Mouse (Mus musculus) mesoderm, embryonic 11.5 days (tissue): ENCODE results near the gene C1qtnf9.

ENCODE experiments used
- DNase-seq: peaks from one replicate; pipeline ENCODE4 v3.0.0-alpha.2; 2012; ENCODE audit warnings: low read depth, low spot score

C1qtnf9 gene

DNA sequence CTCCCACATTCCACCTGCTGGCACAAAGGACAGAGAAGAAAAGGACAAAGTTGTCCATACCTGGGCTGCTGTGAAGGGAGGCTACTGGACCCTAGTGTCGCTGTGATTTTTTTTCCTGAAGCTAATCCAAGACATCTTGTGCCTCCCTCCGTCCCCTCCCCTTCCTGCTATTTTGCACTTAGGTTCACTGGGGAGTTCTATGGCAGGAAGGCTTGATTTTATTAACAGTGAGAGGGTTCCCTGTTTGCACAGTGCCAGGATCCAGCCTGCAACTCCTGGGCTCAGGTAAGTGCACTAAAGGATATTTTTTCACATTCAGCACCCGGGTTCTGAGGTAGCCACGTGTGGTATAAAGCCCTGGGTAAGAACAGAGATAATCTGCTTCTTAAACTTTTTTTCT lies at the start of gene C1qtnf9:
C1qtnf9 (plus strand) TSS at position 251 of the 400 bp plus-strand sequence.
- DNase-seq = no peak

DNA sequence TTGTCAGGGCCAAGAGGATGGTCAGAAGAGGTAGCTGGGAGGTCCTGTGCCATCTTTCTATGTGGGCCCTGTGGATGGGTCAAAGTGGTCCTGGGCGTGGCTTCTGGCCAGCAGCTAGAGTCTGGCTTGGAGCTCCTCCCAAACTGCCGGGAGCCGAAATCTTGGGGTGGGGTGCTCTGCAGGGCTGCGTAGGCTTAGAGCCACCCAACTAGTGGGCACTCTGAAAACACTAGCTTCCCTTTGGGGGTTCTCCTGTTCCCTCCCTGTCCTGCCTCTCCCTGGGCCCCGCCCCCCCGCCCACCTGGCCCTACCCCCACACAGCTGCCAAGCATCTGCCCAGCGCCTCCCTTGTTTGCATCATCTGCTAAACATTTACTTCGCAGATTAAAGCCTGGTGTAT lies 46.6 kb upstream of the C1qtnf9 start:
- DNase-seq = no peak

DNA sequence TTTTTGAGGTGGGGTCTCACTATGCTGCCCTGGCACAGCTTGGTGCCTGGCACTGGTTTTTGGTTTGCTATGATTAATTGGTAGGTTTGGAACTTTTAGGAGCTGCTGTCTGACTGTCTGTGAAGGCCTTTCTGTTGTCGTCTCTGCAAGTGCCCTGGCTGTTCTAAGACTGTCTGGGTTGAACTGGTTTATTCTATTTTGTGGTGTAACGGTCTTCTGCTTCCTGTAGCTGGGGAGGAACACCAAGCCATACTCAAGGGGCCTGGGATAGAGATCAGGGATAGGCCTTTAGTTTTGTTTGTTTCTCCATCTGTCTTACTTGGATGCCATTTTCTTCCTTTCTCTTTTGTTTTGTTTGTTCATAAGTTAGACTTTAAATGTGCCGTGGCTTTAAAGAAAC lies 46.0 kb upstream of the C1qtnf9 start:
- no peak for DNase-seq

DNA sequence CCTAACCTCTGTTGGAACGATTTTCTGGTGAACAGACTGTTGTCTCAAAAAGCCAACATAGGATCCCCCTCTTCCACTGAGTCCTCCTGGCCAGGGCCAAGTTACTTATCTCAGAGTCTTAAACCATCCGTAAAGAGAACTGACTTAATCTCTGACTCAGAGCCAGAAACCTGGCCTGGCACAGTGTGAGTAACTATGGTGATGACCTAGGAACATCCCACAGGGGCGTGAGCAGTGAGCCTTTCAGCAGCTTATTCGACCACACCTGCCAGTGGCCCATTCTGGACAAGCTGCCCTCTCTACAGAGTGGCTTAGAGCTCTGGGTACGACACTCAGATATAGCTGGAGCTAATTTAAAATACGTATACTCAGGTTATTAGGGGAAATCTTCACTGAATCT lies 41.8 kb upstream of the C1qtnf9 start:
- no peak for DNase-seq

DNA sequence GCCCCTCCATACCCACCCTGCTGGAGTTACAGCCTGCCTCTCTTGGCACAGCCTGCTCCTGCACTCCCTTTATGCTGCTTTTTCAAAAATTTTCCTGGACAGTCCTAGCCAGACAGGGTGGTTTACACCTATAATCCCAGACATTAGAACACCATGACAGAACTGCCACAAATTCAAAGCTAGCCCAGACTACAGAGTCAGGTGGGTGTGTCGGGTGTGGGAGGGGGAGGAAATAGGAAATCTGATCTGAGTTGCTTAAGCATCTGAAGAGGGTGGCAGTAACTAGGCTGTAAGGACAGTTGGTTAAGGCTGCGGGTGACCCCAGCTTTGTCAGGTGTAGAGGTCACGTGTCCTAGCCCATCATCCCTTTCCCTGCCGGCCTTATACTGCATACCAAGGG lies 40.8 kb upstream of the C1qtnf9 start:
- no peak for DNase-seq

DNA sequence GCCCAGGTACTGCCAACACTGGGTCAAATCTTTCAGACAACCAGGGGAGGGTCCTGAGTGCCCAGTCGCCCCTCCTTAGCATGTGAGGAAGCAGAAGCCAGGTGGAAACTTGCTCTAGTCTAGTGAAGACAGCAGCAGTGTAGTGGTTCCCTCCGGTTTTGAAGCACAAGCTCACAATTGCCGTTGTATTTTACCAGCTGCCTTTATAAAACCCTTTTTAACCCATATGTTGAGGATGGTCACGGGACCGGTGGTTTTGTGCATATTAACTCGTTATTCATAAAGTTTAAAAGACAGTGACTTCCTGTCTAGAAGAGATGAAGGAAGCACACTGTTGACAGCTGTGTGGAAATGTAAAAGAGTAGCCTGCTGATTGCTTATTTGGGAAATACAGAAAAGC lies 35.9 kb upstream of the C1qtnf9 start:
- no peak for DNase-seq

DNA sequence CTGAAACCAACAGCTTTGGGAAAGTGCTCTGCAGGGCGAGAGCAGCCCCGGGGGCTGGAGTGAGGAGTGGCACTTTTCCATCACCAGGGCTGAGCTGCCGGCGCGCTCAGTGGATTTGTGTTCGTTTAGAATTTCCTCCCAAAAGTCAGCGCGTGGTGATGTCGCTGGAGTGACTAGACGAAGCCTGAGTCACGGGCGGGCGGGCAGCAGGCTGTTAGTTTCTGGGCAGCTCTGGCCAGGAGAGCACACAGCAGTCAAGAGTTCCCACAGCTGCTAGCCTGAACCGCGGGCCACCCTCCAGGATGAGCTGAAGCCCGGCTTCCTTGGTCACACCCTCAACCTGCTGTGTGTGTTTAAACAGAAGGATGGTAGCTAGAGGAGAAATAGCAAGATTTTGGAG lies 35.1 kb upstream of the C1qtnf9 start:
- peak; percentile 27 for DNase-seq

DNA sequence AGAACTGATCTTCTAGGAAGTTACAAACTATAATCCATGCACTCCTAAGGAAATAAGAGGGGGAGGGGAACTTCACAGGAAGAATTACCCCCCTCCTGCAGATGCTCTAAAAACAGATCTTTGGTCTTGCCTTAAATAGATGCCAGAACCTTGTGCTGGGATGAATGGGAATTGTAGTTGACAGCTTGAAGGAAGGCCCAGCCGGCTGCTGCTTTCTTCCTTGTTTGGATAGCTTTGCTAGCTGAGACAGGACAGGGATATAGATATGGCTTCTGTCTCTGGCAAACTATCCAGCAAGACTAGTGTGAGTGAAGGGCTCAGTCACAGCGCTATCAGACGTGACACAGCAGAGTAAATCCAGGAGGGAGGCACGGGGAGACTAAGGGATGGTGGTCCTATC lies 34.2 kb upstream of the C1qtnf9 start:
- no peak for DNase-seq

DNA sequence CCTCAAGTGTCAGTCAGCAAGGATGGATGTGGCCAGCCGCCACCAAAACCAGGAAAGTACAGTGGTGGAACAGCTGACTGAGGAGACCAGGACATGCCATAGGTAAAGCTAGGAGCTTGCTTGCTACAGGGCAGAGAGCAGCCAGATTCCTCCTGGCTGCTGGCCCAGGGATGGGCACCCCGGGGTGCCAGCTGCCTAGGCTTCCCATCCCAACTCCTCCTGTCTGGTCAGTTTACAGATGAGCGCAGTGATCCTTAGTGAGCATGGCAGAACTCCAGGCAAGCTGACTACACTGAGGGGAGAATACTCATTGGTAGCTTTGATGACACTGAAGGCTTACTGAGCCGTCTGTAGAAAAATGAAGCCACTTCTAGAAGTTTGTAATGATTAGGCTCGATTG lies 32.7 kb upstream of the C1qtnf9 start:
- DNase-seq = no peak

DNA sequence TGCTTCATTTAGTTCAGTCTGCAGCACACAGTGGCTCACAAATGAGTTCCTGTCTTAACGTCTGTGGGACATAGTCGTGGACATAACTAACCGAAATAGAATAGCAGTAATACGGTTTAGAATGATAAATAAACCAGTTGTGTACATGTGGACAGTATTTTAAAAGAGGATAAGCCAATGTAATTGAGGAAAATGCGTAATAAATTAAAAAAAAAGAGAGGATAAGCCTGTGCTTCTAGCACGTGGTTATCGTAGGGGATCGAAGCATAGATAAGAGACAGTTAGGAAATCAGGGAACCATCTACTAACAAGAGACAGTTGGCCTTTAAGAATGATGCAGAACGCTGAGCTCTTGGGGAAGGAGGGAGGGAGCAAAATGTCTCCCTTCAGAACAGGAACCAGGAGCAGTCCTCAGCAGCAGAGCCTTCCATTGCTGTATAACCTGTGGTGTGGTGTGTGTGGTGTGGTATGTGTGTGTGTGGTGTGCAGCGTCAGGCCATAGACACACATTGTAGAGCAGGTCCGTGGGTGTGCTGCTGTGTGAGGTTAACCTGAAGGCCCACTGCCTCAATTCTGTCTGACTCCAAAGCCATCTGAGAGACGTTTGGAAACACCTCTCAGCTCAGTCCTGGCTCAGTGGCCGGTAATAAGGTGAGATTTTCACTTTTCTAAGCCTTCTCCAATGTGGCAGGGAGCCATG lies 31.9 kb upstream of the C1qtnf9 start:
- no peak for DNase-seq

DNA sequence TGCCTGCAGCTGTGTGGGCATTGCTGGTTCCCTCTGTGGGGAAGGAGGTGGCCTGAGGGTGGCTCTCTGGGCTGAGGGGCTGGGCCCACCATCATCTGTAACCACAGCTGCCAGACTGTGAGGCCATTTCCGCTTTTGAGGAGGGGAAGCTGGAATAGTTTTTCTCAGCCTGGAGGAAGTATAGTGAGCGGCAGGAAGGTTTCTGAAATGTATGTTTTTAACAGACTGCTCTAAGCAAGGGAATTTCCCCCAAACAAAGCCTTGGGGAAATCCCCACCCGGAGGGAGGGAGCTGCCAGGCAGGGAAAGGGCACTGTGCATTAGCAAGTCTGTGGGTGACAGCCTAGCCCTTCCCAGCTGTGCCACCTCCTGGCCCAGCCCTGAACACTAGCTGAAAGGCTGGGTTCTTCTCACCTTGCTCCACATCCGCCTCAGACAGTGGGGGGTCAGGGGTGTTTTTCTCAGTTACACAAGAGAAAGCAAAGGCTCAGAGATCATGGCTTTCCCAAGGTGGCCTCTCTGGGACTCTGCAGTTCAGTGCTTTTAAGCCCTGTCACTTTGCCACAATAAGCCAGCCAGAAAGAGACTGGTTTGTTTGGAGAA lies 31.2 kb upstream of the C1qtnf9 start:
- no peak for DNase-seq

DNA sequence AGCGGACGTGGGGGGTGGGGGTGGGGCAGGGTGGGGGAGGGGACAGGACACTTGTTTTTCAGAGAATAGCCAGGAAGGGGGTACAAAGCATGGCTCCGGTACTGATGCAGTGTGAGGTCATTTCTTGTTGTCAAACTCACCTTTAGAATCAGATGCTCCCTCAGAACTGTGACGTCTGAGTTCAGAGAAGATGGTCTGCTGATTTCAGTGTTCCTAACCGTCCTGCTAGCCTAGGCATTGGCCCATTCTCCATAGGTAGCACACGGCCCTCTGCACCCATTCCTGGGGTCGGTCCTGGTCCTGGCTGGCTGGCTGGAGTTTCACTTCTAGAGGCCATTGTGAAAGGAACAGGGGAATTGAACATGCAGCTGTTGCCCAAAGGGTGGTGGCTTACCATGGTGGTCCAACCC lies 30.7 kb upstream of the C1qtnf9 start:
- no peak for DNase-seq

DNA sequence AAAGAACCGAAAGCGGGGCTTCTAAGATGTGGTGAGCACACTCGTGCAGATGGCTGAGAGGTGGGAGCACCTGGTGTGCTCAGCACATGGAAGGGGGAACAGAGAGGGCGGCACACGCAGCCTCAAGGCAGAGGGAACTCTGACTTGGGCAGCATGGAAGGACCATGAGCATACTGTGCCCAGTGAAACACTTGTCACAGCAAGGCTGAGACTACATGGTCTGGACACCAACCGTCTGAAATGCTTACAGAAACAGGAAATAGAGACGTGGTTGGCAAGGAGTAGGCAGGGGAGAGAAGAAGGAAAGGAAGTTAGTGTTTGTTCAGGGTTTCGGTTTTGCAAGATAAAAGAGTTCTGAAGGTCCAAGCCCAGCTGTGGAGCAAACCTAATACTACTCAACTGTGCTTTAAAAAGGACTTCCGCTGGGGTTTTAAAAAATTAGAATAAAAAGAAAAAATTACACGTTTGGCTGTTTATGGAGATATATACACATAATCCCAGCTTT lies 29.4 kb upstream of the C1qtnf9 start:
- DNase-seq = no peak

DNA sequence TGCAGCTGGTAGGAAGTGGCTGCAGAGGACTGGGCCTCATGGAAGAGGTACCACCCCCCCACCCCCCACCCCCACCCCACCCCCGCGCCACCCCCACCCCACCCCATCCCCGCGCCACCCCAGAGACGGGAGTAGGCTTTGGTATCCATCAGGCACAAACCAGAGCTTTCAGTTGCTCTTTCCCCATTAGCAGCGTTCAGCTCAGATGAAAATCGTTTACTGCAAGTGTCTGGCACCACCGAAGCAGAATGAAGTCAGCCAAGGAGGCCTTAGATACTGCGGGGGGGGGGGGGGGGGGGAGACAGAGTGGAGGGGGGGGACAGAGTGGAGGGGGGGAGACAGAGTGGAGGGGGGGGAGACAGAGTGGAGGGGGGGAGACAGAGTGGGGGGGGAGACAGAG lies 28.8 kb upstream of the C1qtnf9 start:
- no peak for DNase-seq

DNA sequence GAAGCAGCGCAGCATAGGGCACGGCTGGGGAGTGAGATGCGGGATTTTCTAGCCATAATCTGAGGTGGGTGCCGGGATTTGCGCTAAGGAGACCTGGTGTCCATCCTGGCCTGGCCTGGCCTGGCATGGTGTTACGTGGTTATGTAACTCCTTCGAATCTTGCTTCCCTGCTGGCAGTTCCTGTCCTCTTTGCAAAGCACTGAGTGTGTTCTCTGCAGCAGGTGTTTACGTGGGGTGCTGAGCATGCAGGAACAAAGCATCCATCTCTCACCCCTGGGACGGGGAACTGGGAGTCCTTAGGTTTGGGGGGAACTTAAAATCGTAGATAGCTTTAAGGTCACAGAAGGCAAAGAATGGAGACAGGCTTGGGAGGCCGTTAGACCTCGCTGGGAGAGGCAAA lies 28.3 kb upstream of the C1qtnf9 start:
- DNase-seq = no peak

DNA sequence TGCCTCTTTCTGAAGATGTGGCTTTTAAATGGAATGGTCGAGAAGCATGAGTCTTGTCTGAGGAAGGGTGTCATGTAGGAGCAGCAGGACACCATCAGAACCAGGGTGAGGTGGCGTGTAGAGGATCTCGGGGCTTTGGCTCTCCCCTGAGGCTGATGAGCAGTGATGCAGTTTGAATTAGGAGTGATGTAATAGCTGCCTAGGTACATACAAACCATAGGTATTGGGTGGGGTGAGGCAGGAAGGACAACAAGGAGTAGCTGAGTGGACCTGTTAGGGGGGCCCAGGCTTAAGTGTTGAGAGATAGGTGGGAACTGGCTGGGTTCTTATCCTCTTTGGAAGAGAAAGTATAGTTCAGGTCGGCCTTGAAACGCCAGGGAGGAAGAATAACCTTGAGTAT lies 27.4 kb upstream of the C1qtnf9 start:
- no peak for DNase-seq

DNA sequence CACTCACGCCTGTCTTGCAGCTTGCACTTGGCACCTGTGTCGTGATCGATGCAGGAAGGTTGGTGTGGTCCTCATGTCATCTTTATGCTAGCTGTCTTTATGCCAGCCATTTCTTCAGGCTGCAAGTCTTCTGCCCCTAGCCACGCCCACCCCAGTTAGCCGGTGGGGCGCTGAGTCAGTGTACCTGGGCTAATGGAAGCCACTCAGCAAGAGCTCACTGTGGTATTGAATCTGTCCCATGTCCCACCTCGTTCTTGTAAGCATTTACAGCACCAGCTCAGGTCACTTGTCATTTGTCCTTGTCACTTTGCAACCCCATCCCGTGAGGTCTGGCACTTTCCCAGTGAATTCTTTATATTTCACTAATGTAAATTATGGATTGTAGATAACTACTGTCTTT lies 26.9 kb upstream of the C1qtnf9 start:
- DNase-seq = no peak

DNA sequence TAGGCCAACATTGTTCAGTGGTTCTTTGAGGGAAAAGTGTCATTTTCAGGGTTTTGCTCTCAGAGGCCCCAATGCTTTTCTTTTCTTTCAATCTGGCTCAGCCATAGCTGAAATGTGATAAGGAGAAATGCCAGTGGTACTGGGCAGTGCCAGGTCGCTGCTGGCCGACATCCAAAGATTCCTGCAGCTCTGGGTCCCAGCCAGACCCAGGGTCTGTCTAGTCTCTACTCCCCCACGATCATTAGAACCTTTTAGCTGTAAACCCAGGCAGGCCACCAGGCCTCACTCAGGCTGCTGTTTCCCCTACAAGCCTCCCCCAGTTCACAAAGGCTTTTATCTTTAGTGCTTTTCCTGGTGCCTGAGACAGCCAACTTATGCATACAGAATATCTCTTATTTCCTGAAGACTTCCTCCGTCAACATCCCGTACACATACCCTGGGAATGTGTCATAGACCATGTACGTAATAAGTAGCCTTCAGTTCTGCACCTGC lies 26.4 kb upstream of the C1qtnf9 start:
- no peak for DNase-seq

DNA sequence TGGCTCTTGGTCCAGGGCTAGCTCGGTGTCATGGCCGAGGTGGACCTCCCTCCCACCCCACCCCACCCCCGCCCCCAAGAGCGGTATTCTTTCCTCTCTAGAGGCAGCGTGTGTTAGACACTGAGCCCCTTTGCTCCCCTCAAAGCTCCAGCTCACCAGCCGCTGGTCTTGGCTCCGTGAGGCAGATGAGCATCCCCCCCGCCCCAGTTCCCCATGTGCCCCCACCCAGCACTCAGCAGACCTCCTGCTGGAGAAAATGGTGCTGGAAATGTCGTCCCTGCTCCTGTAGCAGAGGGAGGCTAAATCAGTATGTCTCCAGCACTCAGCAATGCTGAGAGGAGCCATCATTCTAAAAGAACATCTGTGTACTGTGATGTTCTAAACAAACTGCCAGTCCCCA lies 24.3 kb upstream of the C1qtnf9 start:
- no peak for DNase-seq

DNA sequence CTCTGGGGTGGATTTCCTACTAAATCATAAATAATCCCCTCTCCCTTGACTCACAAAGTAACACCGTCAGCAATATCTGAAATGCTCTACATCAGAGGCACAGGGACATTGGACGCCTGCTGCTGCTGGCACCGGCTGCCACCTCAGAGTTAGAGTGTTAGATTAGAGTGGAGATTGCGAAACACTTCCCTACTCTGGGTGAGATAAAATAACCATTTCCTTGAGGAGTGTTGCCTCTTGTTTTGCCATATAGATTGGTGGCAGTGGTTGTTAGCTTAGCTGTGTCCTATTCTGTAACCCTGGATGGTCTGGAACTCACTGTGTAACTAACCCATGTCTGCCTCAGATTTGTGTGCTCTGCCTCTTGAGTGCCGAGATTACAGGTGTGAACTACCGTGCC lies 22.7 kb upstream of the C1qtnf9 start:
- no peak for DNase-seq

DNA sequence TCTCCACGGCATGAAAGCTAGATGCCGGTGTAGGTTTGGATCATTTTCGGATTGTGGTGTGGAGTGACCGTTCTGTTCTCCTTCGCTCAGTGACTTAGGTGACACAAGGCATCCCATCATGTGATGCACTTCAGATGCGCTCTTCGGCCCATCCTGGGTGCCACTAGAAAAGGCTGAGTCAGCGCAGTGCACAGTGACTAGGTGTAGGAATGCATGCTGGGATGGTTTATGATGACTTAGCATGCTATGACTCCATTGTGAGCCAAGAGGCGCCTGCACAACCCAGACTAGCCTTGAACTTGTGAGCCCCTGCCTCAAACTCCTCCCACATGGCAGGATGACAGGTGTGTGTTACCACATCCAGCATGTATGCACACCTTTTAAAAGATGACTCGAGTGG lies 21.8 kb upstream of the C1qtnf9 start:
- DNase-seq = no peak

DNA sequence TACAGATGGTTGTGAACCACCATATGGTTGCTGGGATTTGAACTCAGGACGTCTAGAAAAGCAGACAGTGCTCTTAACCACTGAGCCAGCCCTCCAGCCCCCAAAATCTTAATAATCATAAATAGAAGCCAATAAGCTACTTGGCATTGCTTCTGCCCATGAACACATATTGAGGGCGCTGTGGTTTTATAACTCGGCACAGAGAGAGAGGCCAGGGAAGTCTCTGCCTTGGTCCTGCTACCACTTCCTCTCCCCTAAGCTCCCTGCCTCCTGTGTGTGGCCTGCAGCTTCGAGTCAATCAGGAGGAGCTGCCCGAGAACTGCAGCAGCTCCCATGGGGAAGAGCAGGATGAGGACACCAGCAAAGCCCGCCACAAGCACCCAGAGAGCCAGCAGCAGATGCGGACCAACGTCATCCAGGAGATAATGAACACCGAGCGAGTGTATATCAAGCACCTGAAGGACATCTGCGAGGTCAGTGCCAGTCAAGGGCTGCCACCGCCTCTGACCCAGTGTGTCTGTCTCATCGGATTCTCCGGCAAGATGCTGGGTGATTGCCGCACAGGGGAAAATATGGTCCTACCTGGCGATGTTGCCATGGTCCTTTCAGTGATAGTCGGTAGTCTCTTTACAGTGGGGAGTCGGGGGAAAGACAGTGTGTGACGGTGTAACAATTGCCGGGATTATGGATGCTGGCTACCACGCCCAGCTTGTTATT lies 20.6 kb upstream of the C1qtnf9 start:
- no peak for DNase-seq

DNA sequence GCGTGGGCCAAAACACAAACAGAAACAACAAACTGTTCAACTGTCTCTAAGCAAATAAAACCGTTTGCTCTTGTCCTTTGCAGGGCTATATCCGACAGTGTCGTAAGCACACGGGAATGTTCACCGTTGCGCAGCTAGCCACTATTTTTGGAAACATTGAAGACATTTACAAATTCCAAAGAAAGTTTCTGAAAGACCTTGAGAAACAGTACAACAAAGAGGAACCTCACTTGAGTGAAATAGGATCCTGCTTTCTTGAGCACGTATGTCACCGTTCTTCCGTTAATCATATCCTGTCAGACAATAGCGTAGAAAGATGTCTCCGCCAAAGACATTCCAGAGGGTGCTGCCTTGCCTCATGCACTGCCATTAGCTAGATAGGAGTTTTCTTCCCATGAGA lies 18.1 kb upstream of the C1qtnf9 start:
- DNase-seq = no peak
